Mouse (Mus musculus) testis, adult 2 months (tissue): ENCODE data around the gene Cdc14a.

Experiments used
- CTCF ChIP-seq: fragments of 200-500 bp; IDR thresholded peaks from 2 replicates; pipeline ENCODE4 v1.5.1; 2012; ENCODE audit warnings: low read depth, mild to moderate bottlenecking, inconsistent platforms, low read length, moderate library complexity; ENCODE audit not compliant: control insufficient read depth, insufficient read depth, insufficient replicate concordance
- POLR2A ChIP-seq: fragments of 200-500 bp; IDR thresholded peaks from 2 replicates; pipeline ENCODE4 v1.6.1; 2012; ENCODE audit warnings: low read depth, mild to moderate bottlenecking, inconsistent platforms, low read length, moderate library complexity; ENCODE audit not compliant: control insufficient read depth

- TF ChIP-seq CTCF: no peak
- TF ChIP-seq POLR2A: no peak
Measured at GRCm38 (mm10) chr3:116394885-116395390, 28.9 kb downstream of the Cdc14a start.
